Mouse (Mus musculus): ENCODE measurements around the gene Psrc1. TPM values are rescaled to one million over a fixed set of nuclear protein-coding genes. Genes with fewer than 3 reads are reported as not detected.

Gene Psrc1
- polyA plus RNA-seq (2012; rRNA removed) = 11.7 and 14.6 TPM in 2 replicates

- DNase-seq (ENCODE audit: extremely low spot score in 1 of 2, low spot score in 1 of 2) = peak; percentile 80 to 90
Observed at GRCm38 (mm10) chr3:108383485-108384354, at the start of gene Psrc1. Gene Psrc1, plus strand, starts transcription at chr3:108383839.

- DNase-seq (ENCODE audit: extremely low spot score in 1 of 2, low spot score in 1 of 2) = no peak
Observed at GRCm38 (mm10) chr3:108336878-108337277, 46.8 kb upstream of the Psrc1 start.

DNA sequence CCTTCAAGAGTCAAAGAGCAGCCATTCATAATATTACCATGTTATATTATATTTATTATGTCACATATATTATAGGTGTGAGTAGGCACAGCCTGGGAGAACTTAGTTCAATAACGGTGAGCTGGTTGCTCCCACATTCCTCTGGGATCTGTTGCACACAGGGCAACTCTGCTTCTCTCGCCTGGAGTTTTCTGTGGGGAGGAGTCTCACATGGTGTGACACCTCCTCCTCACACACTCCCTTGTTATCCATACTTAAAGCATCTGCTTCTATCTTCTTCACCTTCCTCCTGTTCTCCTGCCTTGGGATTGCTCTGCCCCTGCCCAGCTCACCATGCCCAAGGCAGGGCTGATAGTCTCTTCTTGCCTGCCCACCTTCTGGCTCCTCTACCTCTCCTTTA lies 42.6 kb upstream of the Psrc1 start:
- DNase-seq (ENCODE audit: extremely low spot score in 1 of 2, low spot score in 1 of 2) = no peak

- DNase-seq (ENCODE audit: extremely low spot score in 1 of 2, low spot score in 1 of 2) = no peak
Observed at GRCm38 (mm10) chr3:108342185-108342584, 41.5 kb upstream of the Psrc1 start.

DNA sequence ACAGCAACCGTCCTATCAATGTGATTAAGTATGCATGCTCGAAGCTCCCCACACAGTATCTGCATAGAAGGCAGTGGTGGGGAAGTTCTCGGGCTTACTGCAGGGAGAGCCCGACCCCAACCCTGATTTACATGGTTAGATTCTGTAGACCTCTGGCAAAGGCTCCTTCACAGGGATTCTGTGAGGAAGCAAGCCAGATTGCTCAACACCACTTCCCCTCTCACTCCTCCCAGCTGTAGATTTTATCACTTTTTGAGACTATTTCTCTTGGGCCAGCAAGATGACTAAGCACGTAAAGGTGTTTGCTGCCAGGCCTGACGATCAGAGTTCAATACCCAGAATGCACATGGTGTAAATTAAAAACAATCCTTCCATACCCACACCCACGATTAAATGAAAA lies 37.8 kb upstream of the Psrc1 start:
- no peak for DNase-seq (ENCODE audit: extremely low spot score in 1 of 2, low spot score in 1 of 2)

DNA sequence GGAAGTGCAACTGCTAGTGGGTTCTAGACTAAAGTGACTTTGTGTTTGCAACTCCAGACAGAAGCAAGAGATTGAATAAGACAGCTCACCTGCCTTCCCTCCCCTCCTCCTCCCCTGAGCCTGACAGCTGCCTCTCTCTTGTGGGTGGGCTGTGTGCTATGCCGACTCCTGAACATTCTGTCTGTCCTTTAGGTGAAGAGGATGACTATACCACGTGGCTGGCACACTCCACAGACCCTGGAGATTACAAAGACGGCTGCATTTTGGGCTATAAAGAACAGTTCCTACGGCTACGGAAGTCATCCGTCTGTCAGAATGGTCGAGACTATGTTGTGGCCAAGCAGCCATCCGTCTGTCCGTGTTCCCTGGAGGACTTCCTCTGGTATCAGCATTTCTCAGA lies 35.3 kb upstream of the Psrc1 start:
- no peak for DNase-seq (ENCODE audit: extremely low spot score in 1 of 2, low spot score in 1 of 2)

- DNase-seq (ENCODE audit: extremely low spot score in 1 of 2, low spot score in 1 of 2) = no peak
Observed at GRCm38 (mm10) chr3:108355245-108355644, 28.4 kb upstream of the Psrc1 start.

GRCm38 (mm10) chr3:108357051-108357450 lies 26.6 kb upstream of the Psrc1 start:
- peak in 1 of 2 experiments; percentile 40 for DNase-seq (ENCODE audit: extremely low spot score in 1 of 2, low spot score in 1 of 2)

GRCm38 (mm10) chr3:108358445-108358844 lies 25.2 kb upstream of the Psrc1 start:
- peak in 1 of 2 experiments; percentile 79 for DNase-seq (ENCODE audit: extremely low spot score in 1 of 2, low spot score in 1 of 2)

DNA sequence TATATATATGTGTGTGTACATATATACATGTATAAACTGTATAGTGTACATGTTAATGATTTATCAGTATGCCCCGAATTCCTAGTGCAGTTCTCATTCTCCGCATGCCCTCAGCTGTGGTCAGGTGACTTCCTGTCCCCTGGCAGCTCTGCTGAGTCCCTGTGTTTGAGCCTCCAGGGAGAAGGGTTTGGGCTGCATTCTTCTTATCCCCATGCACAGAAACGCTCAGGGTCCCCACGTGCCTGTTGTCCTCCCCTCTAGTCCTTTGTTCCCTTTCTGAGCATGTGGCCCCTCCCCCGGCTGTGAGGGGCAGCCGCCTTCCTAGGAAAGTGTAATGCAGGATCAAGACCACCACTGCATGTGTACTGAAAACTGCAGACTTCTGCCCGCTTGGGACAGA lies 22.7 kb upstream of the Psrc1 start:
- DNase-seq (ENCODE audit: extremely low spot score in 1 of 2, low spot score in 1 of 2) = no peak

DNA sequence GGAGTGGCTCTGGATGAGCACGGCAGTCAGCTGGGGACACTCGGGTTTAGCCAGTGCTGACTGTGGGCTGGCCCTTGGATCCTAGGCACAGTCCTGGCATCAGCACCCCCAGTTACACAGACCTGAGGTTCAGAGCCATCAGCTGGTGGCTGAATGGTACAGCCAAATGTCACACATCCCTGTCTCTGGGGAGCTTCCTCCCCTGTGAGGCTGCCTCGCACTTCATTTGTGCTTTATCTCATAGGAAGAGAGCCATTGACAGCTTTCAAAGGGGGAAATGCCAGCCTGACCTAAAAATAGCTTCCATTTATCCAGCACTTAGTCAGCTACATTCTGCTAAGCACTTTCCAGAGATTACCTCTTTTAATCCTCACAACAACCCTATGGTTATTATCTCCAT lies 20.0 kb upstream of the Psrc1 start:
- DNase-seq (ENCODE audit: extremely low spot score in 1 of 2, low spot score in 1 of 2) = peak in 1 of 2 experiments; percentile 60

DNA sequence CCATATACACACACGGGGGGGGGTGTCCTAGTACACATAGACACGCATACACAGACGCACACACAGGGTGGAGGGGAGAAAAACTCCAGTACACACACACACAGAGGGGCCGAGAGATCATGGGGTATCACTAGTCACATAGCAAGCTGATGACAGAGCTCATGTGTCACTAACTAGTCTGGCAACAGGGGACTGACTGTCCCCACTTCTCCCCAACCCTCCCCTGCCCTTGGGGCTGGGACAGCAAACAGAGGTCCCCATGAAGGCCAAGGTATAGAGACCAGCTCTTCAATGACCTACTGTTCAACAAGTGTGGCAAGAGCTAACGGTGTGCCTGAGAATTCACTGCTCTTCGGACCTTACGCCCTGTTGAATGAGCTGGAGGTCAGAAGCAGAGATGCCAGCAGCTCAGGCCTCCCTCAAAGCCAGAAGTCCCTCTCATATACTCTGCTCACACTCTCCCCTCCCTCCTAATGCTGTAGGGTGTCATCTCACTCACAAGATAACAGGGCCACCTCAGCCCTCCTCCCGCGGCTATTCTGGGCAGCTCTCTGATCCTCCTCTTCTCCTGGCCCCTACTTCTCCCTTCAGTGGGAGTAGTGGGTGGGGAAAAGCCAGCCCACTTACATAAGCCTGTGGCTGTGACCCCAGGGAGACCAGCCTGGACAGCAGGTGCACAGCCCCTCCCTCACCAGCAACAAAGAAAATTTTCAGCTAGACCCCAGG lies 19.2 kb upstream of the Psrc1 start, which contains the start of gene Mybphl:
TSS of gene Mybphl (plus strand) at position 642 of the 726 bp plus-strand sequence.
- DNase-seq (ENCODE audit: extremely low spot score in 1 of 2, low spot score in 1 of 2) = no peak

DNA sequence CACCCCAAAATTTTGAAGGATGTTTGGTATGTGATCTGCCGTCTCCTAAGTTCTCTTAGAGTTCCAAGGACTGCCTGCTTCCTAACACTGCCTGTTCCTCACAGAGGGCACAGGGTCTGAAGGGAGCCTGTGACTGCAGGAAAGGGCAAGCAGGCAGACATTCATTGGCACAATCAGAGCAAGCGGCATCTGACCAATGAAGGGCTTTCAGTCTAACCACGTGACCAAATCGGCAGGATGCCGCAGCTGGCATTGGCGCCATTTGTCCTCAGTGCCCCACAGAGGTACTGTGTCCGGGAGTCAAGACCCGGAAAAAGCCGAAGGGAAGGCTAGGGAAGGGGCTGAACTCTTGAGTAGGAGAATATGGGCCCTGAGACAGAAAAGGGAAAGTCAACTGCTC lies 16.5 kb upstream of the Psrc1 start:
- DNase-seq (ENCODE audit: extremely low spot score in 1 of 2, low spot score in 1 of 2) = no peak

DNA sequence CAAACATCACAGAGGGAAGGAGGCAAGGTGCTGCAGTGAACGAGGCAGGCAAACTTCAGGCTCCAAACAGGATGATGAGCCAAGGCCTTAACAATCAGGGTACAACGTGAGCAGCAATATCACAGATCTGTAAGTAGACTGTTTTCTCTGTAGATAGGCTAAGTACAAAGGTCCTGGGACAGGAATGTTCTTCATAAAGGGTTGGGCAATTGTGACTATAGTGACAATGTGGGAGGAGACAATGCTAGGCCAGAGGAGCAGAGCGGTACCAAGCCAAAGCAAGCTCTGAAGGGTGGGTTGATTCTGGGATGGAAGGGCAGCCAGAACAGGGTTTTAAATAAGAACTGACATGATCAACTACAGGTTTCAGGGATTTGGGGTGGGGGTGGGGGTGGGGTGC lies 15.8 kb upstream of the Psrc1 start:
- no peak for DNase-seq (ENCODE audit: extremely low spot score in 1 of 2, low spot score in 1 of 2)

DNA sequence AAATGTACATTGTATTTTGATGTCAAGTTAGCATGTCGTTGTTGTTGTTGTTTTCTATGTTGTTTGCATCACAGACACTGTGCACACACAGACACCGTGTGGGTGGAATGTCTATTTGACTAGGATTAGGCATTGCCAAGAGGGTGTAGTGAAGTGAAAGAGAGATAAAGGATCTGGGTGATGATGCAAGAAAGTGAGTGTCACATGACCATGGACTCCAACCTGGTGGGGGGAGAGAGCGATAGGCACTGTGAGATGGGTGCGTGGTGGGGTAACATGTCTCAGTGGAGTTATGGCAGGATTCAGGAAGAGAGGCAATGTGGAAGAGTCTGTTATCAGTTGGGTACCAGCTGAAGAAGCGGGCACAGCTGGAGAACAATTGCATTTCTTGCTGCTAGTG lies 14.9 kb upstream of the Psrc1 start:
- DNase-seq (ENCODE audit: extremely low spot score in 1 of 2, low spot score in 1 of 2) = no peak

- DNase-seq (ENCODE audit: extremely low spot score in 1 of 2, low spot score in 1 of 2) = no peak
Observed at GRCm38 (mm10) chr3:108372274-108372673, 11.4 kb upstream of the Psrc1 start.

DNA sequence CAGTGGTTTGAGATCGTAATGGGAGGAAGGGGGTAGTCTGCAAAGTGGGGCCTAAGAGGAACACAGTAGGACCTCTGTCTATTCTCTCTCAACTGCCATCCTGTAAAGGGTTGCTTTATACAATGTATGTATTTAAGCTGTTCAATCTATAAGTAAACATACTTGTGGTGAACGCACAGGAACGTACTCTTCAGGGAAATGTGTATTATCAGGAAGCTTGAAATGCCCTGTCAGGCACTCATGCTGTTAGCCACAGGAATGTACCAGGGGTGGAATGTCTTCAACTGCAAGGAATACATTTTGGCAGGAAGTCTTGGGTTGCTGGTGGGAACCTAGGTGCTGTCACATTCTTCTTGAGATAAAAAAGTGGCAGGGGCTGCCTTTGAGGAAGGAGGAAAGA lies 10.9 kb upstream of the Psrc1 start:
- DNase-seq (ENCODE audit: extremely low spot score in 1 of 2, low spot score in 1 of 2) = no peak

GRCm38 (mm10) chr3:108378875-108379663 lies 4.6 kb upstream of the Psrc1 start:
- DNase-seq (ENCODE audit: extremely low spot score in 1 of 2, low spot score in 1 of 2) = peak in 1 of 2 experiments; percentile 51

- DNase-seq (ENCODE audit: extremely low spot score in 1 of 2, low spot score in 1 of 2) = no peak
Observed at GRCm38 (mm10) chr3:108380695-108381094, 2.9 kb upstream of the Psrc1 start.

DNA sequence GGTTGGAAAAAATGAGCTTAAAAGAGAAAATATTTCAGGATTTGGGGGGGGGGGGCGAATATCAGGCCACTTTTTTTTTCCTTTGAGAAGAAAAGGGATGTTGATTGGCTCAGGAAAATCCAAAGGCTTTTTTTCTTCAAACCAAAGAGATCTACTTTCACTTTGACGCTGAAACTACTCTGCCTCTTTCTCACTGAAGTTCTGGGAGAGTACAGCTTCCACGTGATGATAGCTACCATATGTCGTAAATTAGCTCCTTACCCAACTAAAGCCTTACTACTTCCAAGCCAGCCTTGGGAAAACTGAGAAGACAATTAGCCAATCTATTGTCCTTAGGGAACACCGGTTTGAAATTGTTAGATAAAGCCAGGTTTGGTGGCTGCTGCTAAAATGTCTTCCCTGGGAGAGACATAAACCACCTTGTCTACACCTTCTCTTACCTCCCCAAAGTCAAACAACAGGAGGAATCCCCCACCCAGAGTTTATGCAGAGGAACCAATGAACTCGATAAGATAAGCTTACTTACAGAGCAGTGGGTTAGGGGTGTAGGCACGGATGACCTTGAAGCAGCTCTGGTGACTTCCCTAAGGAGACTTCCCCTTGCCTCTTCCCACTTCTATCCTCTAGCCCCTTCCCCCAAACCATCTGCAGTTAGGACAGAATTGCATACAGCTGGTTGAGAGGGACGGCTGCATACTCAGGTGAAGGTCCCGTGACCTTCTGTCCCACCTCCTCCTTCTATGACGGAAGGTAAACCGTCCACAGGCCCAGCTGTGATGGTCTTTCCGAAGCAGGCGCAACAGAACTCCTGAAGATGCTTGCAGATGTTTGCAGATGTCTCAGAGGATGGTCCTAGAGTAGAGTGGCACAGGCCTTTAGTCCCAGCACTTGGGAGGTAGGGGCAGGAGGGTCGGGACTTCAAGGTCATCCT lies 1.4 kb upstream of the Psrc1 start:
- DNase-seq (ENCODE audit: extremely low spot score in 1 of 2, low spot score in 1 of 2) = peak in 1 of 2 experiments; percentile 60
